Mouse (Mus musculus): ENCODE measurements around the gene Fxr2. TPM values are rescaled to one million over a fixed set of nuclear protein-coding genes. Genes with fewer than 3 reads are reported as not detected.

Gene Fxr2
- total and polyA plus RNA-seq, 2 experiments from 2014 or later = 27.2 to 84.1 TPM

GRCm38 (mm10) chr11:69654760-69655159 is 22.0 kb downstream of the Fxr2 start:
- DNase-seq (ENCODE audit: low spot score) (no peak), ATAC-seq (ENCODE audit: low FRiP score) (no peak)
- Histone ChIP-seq H3K4me2 (ENCODE audit: low read depth, low read length, poor library complexity, severe bottlenecking) (no peak overlapping the region), H3K27me3 (ENCODE audit: insufficient read depth, low read length) (no peaks in the 10 kb centered on the region), H3K9ac (replicated peaks; ENCODE audit: low read length, poor library complexity, severe bottlenecking) (no peak overlapping the region), H3K9me3 (ENCODE audit: low read length) (no peaks in the 10 kb centered on the region), H3K4me1 (ENCODE audit: insufficient read depth, low read length) (0 out of 2 replicates have a peak, but pooled peaks cover 4% of the 10 kb centered on the region), H3K4me3 (ENCODE audit: low read depth, low read length) (no peak overlapping the region), H3K27ac (ENCODE audit: low read depth, low read length) (no peak overlapping the region), H3K36me3 (ENCODE audit: insufficient read depth, low read length) (peaks cover 51% of the 10 kb centered on the region)
- WGBS = 50% methylated on average over 9 of the region's 9 CpGs
- TF ChIP-seq CTCF (IDR thresholded peaks at IDR 0.05) = no peak

DNA sequence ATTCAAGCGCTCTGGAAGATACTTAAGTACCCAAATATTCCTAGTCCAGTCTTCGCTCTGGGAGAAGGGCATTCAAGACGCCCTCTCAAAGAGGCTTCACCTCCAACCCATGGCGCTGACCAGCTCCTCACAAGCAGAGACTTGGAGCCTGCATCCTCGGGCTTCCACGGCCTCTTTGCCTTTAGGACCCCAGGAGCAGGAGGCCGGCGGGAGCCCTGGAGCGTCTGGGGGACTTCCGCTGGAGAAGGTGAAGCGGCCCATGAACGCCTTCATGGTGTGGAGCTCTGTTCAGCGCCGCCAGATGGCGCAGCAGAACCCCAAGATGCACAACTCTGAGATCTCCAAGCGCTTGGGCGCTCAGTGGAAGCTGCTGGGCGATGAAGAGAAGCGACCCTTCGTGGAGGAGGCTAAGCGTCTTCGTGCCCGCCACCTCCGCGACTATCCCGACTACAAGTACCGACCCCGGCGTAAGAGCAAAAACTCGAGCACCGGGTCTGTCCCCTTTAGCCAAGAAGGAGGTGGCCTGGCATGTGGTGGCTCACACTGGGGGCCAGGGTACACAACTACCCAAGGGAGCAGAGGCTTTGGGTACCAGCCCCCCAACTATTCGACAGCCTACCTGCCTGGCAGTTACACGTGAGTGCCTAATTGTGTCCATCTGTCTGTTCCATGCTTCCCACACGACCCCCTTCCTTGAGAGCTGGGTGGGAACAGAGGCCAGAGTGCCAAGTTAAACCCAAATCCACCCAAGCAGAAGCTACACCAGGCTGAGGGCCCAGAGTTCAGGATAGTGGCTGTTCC is 22.7 kb downstream of the Fxr2 start, which contains the start of gene Sox15:
TSS of gene Sox15 (plus strand) at position 51 of the 801 bp plus-strand sequence.
- ATAC-seq (ENCODE audit: low FRiP score) (0 out of 2 replicates have a peak, but pooled peaks have one; percentile 39), DNase-seq (ENCODE audit: low spot score) (peak; percentile 84)
- 0 out of 2 replicates have a peak within 1 kb of the TSS, but pooled peaks have one; percentile 13 for H3K4me3 ChIP-seq (ENCODE audit: low read depth, low read length)
- H3K4me2 ChIP-seq (ENCODE audit: low read depth, low read length, poor library complexity, severe bottlenecking) = peak within 1 kb of the TSS; percentile 36; the same call in 1 of the 2 replicates
- H3K27ac ChIP-seq (ENCODE audit: low read depth, low read length) = peak within 1 kb of the TSS; percentile 14; the same call in 1 of the 2 replicates
- no peaks in the 10 kb centered on the region for H3K27me3 ChIP-seq (ENCODE audit: insufficient read depth, low read length)
- 21% methylated on average over 34 of the region's 34 CpGs for WGBS
- peaks cover 44% of the 10 kb centered on the region for H3K36me3 ChIP-seq (ENCODE audit: insufficient read depth, low read length)
- no peaks in the 10 kb centered on the region for H3K9me3 ChIP-seq (ENCODE audit: low read length)
- TF ChIP-seq CTCF (IDR thresholded peaks at IDR 0.05) = peak; percentile 85
- 0 out of 2 replicates have a peak, but pooled peaks cover 4% of the 10 kb centered on the region for H3K4me1 ChIP-seq (ENCODE audit: insufficient read depth, low read length)
- H3K9ac ChIP-seq (replicated peaks; ENCODE audit: low read length, poor library complexity, severe bottlenecking) = no peak within 1 kb of the TSS

GRCm38 (mm10) chr11:69656065-69656455 is 23.3 kb downstream of the Fxr2 start:
- Histone ChIP-seq H3K27me3 (ENCODE audit: insufficient read depth, low read length) (no peaks in the 10 kb centered on the region), H3K36me3 (ENCODE audit: insufficient read depth, low read length) (peaks cover 38% of the 10 kb centered on the region), H3K9ac (replicated peaks; ENCODE audit: low read length, poor library complexity, severe bottlenecking) (no peak overlapping the region), H3K4me1 (ENCODE audit: insufficient read depth, low read length) (0 out of 2 replicates have a peak, but pooled peaks cover 4% of the 10 kb centered on the region), H3K9me3 (ENCODE audit: low read length) (no peaks in the 10 kb centered on the region), H3K27ac (ENCODE audit: low read depth, low read length) (no peak overlapping the region), H3K4me3 (ENCODE audit: low read depth, low read length) (no peak overlapping the region), H3K4me2 (ENCODE audit: low read depth, low read length, poor library complexity, severe bottlenecking) (no peak overlapping the region)
- ATAC-seq (ENCODE audit: low FRiP score) (no peak), DNase-seq (ENCODE audit: low spot score) (no peak)
- no peak for TF ChIP-seq CTCF (IDR thresholded peaks at IDR 0.05)
- WGBS = 88% methylated on average over 5 of the region's 5 CpGs

DNA sequence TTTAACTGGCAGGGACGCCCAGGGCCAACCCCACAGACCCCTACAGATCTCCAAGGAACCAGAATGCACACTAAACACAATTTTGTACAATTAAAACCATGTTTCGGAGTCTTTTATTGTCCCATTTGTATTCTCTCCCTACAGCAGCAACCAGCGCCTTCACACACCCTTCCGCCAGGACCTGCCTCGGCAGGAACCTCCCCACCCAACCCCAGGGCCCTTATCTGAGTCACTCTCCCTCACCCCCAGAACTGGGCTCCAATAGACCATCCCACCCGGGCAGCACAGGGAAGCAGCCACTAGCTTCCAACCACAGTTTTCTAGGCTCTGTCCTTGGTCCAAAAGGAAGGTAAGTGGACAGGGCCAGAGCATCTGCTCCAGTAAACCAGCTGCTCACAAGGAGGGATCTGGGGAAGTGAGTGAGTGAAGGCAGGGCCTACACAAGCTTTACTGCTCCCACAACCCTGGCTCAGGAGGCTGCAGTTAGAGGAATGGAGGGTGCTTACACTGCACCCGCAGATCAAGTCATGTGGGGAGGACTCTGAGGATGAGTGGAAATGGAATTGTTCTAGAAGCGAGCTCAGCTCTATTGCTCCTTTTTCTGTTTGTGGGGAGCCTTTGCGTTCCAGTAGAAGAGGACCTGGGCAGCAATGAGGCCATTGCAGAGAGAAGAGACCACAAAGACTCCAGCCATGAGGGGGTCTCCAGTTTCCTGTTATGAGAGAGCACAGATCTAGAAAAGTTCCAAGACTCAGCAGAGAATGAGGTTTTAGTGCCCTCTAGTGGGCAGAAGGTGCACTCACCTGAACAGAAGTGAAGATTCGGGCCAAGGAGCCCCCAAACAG is 24.0 kb downstream of the Fxr2 start:
- Histone ChIP-seq H3K4me3 (ENCODE audit: low read depth, low read length) (no peak overlapping the region), H3K4me1 (ENCODE audit: insufficient read depth, low read length) (0 out of 2 replicates have a peak, but pooled peaks cover 10% of the 10 kb centered on the region), H3K9ac (replicated peaks; ENCODE audit: low read length, poor library complexity, severe bottlenecking) (no peak overlapping the region), H3K27me3 (ENCODE audit: insufficient read depth, low read length) (no peaks in the 10 kb centered on the region), H3K4me2 (ENCODE audit: low read depth, low read length, poor library complexity, severe bottlenecking) (no peak overlapping the region), H3K36me3 (ENCODE audit: insufficient read depth, low read length) (peaks cover 32% of the 10 kb centered on the region), H3K27ac (ENCODE audit: low read depth, low read length) (no peak overlapping the region), H3K9me3 (ENCODE audit: low read length) (no peaks in the 10 kb centered on the region)
- DNase-seq (ENCODE audit: low spot score) = peak; percentile 76
- no peak for ATAC-seq (ENCODE audit: low FRiP score)
- peak; percentile 89 for TF ChIP-seq CTCF (IDR thresholded peaks at IDR 0.05)
- 81% methylated on average over 10 of the region's 10 CpGs for WGBS

- no peaks in the 10 kb centered on the region for H3K9me3 ChIP-seq (ENCODE audit: low read length)
- DNase-seq (ENCODE audit: low spot score) (no peak), ATAC-seq (ENCODE audit: low FRiP score) (no peak)
- H3K27me3 ChIP-seq (ENCODE audit: insufficient read depth, low read length) = no peaks in the 10 kb centered on the region
- H3K4me2 ChIP-seq (ENCODE audit: low read depth, low read length, poor library complexity, severe bottlenecking) = no peak overlapping the region
- no peak overlapping the region for H3K4me3 ChIP-seq (ENCODE audit: low read depth, low read length)
- H3K9ac ChIP-seq (replicated peaks; ENCODE audit: low read length, poor library complexity, severe bottlenecking) = no peak overlapping the region
- H3K36me3 ChIP-seq (ENCODE audit: insufficient read depth, low read length) = peaks cover 26% of the 10 kb centered on the region
- no peak for TF ChIP-seq CTCF (IDR thresholded peaks at IDR 0.05)
- 0 out of 2 replicates have a peak, but pooled peaks cover 10% of the 10 kb centered on the region for H3K4me1 ChIP-seq (ENCODE audit: insufficient read depth, low read length)
- no peak overlapping the region for H3K27ac ChIP-seq (ENCODE audit: low read depth, low read length)
- WGBS = 89% methylated on average over 15 of the region's 15 CpGs
These were observed 24.7 kb downstream of the Fxr2 start for GRCm38 (mm10) chr11:69657462-69657881.

Measured in midbrain, postnatal 0 days (tissue).